Mouse (Mus musculus) telencephalon, adult 2 months (tissue): ENCODE data around the gene Naa80.
"Not testable (repeated sequence)": the region's sequence is repeated elsewhere in the genome, so short reads cannot be mapped to it uniquely, and the experiment has no call there.

Experiments used
- DNase-seq: peaks from one replicate; pipeline ENCODE4 v3.0.0-alpha.2; 2011; ENCODE audit warnings: low read depth, low spot score

Naa80 gene

GRCm38 (mm10) chr9:107551117-107551889, 27.4 kb upstream of the Naa80 start, which contains the start of gene Rassf1:
TSS of gene Rassf1 (plus strand) at chr9:107551555.
- DNase-seq, result no peak

GRCm38 (mm10) chr9:107551890-107552355, 26.8 kb upstream of the Naa80 start:
- DNase-seq, result no peak

DNA sequence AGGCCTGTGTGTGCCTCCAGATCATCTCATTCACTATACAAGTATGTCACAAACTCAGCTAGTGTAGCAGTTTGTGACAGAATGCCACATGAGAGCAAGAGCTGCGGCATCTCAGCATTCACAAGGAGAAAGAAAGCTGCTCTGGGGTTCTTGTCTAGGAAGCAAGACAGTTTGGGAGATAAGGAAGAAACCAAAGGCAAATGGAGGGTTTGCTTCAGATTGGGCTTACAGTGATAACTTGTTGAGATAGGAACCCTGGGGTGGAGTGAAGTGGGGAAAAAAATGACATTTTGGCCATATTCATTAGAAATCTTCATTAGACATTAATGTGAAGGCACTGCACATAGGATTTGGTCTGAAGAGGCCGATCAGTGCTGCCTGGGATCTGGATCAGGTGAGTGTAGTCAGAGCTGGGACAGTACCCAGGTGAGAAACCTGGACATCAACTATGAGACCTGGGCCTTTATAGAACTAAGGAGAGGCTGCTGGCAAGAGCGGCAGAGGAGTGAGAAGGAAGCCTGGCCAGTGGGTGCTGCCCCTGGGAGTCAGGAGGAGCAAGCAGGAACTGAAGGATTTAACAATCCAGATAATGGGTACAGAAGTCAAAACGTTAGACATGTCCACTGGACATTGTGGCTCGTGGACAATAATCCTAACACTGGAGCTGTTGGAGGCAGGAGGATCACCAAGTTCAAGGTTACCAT, 25.8 kb upstream of the Naa80 start:
- no peak for DNase-seq

GRCm38 (mm10) chr9:107553541-107554318, 25.0 kb upstream of the Naa80 start:
- DNase-seq, result no peak

DNA sequence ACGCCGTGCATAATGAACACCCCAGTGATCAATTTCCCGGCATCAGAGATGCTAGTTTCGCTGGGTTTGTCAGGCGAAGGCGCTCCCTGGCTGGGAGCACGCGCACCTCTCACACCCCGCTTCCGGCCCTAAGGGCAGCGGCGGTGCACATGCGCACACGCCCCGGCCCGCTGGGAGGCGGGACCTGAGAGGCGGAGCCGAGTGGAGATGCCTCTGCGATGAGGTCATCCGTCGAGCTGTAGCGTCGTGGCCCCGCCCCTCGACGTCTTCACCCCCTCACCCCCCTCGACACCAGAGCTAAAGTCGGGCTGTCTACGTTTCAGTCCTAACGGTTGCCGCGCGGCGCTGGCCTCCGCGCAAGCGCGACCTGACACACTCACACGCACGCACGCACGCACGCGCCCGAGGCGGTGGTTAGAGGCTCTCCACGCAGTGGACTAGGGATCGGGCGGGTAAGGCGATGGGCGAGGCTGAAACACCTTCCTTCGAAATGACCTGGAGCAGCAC, 24.3 kb upstream of the Naa80 start:
- peak; percentile 98 for DNase-seq

- no peak for DNase-seq
Measured at GRCm38 (mm10) chr9:107555031-107555457, 23.6 kb upstream of the Naa80 start.

GRCm38 (mm10) chr9:107555701-107556100, 23.0 kb upstream of the Naa80 start:
- DNase-seq, result no peak

GRCm38 (mm10) chr9:107556346-107556745, 22.3 kb upstream of the Naa80 start:
- DNase-seq, result no peak

GRCm38 (mm10) chr9:107563029-107563581, 15.6 kb upstream of the Naa80 start, which contains the start of gene Tusc2:
TSS of gene Tusc2 (plus strand) at chr9:107563255.
- DNase-seq, result peak; percentile 97

DNA sequence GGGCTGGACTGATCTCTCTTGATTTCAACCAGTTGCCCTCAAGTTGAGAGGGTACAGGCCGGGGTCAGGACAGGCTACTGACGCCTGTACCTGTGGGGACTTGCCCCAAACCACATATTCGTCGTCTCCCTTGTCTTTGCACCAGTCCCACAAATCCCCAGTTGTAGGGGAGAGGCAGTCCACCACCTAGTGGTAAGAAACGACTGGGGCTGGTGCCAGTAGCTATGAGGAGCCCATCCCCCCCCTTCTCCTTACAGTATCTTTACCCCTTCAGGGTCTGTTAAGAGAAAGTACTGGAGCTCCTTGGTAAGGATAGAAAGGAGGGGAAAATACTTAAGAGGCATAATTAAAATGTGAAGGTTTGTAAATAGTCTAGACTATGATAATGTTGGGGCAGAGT, 13.1 kb upstream of the Naa80 start:
- DNase-seq, result not testable (repeated sequence)

GRCm38 (mm10) chr9:107566041-107566709, 12.5 kb upstream of the Naa80 start:
- DNase-seq, result no peak

GRCm38 (mm10) chr9:107566855-107567254, 11.8 kb upstream of the Naa80 start:
- no peak for DNase-seq

DNA sequence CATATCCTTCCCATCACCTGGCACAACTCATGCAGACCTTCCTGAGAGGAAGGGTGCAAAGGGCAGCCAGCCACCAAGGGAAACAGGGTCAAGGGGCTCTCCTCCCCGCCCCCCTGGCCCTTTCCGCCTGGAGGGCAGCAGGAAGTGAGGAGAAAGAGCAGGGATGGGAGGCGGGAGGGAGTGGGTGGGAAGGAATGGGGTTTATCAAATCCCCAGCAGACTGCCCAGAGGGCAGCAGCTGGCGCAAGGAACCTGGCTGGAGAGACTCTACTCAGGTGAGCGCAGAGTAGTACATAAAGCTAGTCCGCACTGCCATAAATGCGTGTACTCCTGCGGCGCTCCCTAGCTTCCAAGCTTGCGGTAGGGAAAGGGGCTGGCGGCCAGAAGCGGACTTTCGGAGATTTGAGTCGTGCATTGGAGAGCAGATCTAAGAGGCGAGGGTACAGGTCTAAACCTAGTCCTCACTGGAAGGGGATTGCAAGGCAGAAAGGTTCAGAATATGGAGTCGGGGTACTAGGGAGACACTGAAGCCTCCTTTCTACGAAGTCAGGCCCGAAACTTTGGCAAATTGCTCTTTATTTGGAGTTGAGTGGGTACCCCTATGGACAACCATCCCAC, 10.9 kb upstream of the Naa80 start, which contains the start of gene Hyal2:
Gene Hyal2 (plus strand): TSS at position 244 of the 618 bp plus-strand sequence.
- DNase-seq, result no peak

DNA sequence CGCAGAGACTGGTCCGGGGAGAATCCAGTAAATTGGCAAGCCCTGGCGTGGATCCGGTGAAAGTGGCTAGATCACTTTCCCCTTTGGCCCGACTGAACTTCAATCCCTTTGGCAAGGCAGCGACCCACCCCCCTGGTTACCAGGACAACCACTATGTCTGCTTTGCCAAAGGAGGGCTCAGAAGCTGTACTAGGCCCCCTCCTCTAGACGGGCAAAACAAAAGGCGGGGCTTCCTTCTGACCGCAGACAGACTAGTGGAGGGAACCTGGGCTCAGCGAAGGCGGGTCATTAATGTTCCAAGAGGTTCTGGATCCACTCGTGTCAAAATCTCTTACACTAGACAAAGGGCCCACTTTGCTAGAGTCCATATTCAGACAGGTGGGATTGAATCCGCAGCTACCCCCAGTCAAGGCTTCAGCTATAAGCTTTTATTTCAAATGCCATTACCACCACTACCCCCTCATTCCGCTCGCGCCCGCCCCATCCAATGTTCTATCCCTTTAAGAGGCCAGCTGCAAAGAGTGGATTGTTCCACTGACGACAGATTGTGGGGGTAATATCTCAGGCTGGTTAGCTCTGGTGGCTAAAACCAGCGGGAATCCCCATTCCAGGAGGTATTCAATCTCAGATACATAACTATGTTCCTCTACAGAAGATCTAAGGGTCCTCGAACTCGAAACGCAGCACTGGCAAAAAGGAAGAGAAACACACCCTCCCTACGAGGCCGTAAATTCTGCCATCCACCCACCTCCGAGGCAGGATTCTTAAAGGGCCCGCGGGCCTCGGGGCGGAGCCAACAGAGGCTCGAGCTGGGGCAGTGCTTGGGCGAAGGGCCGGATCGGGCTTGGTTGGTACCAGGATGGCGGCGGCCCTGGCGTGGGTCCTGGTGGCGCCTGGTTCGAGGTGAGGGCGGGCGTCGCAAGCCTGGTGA, 10.1 kb upstream of the Naa80 start:
- DNase-seq, result peak; percentile 76

DNA sequence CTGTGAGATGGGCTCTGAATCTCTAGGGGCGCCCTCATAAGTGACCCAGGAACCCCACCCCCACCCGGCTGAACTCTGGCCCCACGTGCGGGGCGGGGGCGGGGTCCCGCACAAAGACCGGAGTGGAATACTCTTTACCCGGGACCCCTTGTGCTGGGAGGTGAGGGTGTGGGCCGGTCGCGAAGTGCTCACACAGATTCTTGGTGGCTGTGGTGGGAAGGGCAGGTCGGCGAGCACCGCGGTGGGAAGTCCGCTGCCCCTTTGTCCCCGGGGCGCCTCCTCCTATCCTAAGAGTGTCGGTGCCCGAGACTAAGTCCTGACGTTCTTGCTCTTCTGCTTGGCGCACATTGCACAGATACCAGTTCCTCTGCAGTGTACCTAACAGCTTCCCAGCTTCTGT, 9.4 kb upstream of the Naa80 start:
- DNase-seq, result no peak

- DNase-seq, result no peak
Measured at GRCm38 (mm10) chr9:107570016-107570415, 8.7 kb upstream of the Naa80 start.

- no peak for DNase-seq
Measured at GRCm38 (mm10) chr9:107570845-107571244, 7.8 kb upstream of the Naa80 start.

- no peak for DNase-seq
Measured at GRCm38 (mm10) chr9:107571534-107572326, 7.0 kb upstream of the Naa80 start.

GRCm38 (mm10) chr9:107572327-107572662, 6.4 kb upstream of the Naa80 start:
- DNase-seq, result no peak
